Mouse (Mus musculus): ENCODE measurements around the gene Itpr2. TPM values are rescaled to one million over a fixed set of nuclear protein-coding genes. Genes with fewer than 3 reads are reported as not detected.

Itpr2 gene
- polyA plus RNA-seq, 1 experiment from 2014 or later = 6.3 TPM

GRCm38 (mm10) chr6:146204470-146204869 lies 297.6 kb downstream of the Itpr2 start:
- H3K27ac ChIP-seq (ENCODE audit: low read depth, low read length) = no peak overlapping the region
- H3K4me1 ChIP-seq (replicated peaks; ENCODE audit: control insufficient read depth, insufficient read depth, low read length) = no peaks in the 10 kb centered on the region
- no peak overlapping the region for H3K9ac ChIP-seq (ENCODE audit: low read depth, low read length)
- H3K4me3 ChIP-seq (ENCODE audit: low read depth, low read length) = no peak overlapping the region
- H3K36me3 ChIP-seq (ENCODE audit: control insufficient read depth, insufficient read depth) = no peaks in the 10 kb centered on the region
- H3K4me2 ChIP-seq (replicated peaks; ENCODE audit: low read depth) = no peak overlapping the region
- H3K27me3 ChIP-seq (replicated peaks; ENCODE audit: control insufficient read depth, insufficient read depth, low read length) = no peaks in the 10 kb centered on the region
- WGBS = 56% methylated on average over 4 of the region's 4 CpGs
- ATAC-seq = no peak
- no peak for TF ChIP-seq CTCF (IDR thresholded peaks at IDR 0.05; ENCODE audit: low read depth)
- H3K9me3 ChIP-seq (ENCODE audit: control insufficient read depth) = no peaks in the 10 kb centered on the region

DNA sequence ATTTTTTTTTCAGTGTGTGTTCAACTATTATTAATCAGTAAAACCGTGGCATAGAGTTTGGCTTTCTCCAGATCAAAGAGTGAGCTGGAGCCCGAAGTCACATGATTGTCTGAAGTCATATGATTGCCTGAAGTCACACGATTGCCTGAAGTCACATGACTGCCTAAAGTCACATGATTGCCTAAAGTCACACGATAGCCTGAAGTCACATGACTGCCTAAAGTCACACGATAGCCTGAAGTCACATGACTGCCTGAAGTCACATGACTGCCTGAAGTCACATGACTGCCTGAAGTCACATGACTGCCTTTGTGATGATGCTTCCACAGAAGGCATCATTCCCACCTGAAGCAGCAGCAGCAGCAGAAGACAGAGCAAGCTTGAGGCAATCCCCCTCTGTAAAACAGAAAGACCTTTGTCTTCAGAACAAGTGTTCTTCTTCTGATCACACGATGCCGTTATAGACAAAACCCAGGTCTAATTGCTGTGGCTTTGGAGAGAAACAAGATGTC lies 304.1 kb downstream of the Itpr2 start:
- H3K9me3 ChIP-seq (ENCODE audit: control insufficient read depth) = no peaks in the 10 kb centered on the region
- no peaks in the 10 kb centered on the region for H3K4me1 ChIP-seq (replicated peaks; ENCODE audit: control insufficient read depth, insufficient read depth, low read length)
- 0 out of 2 replicates have a peak, but pooled peaks cover 4% of the 10 kb centered on the region for H3K36me3 ChIP-seq (ENCODE audit: control insufficient read depth, insufficient read depth)
- H3K9ac ChIP-seq (ENCODE audit: low read depth, low read length) = no peak overlapping the region
- no peak for TF ChIP-seq CTCF (IDR thresholded peaks at IDR 0.05; ENCODE audit: low read depth)
- 86% methylated on average over 7 of the region's 7 CpGs for WGBS
- no peaks in the 10 kb centered on the region for H3K27me3 ChIP-seq (replicated peaks; ENCODE audit: control insufficient read depth, insufficient read depth, low read length)
- no peak overlapping the region for H3K4me3 ChIP-seq (ENCODE audit: low read depth, low read length)
- ATAC-seq = no peak
- H3K27ac ChIP-seq (ENCODE audit: low read depth, low read length) = no peak overlapping the region
- H3K4me2 ChIP-seq (replicated peaks; ENCODE audit: low read depth) = no peak overlapping the region

- 0 out of 2 replicates have a peak, but pooled peaks cover 4% of the 10 kb centered on the region for H3K36me3 ChIP-seq (ENCODE audit: control insufficient read depth, insufficient read depth)
- H3K9ac ChIP-seq (ENCODE audit: low read depth, low read length) = no peak overlapping the region
- WGBS = 93% methylated on average over 1 of the region's 1 CpGs
- TF ChIP-seq CTCF (IDR thresholded peaks at IDR 0.05; ENCODE audit: low read depth) = no peak
- H3K27ac ChIP-seq (ENCODE audit: low read depth, low read length) = no peak overlapping the region
- H3K4me1 ChIP-seq (replicated peaks; ENCODE audit: control insufficient read depth, insufficient read depth, low read length) = no peaks in the 10 kb centered on the region
- H3K27me3 ChIP-seq (replicated peaks; ENCODE audit: control insufficient read depth, insufficient read depth, low read length) = no peaks in the 10 kb centered on the region
- H3K4me3 ChIP-seq (ENCODE audit: low read depth, low read length) = no peak overlapping the region
- no peak overlapping the region for H3K4me2 ChIP-seq (replicated peaks; ENCODE audit: low read depth)
- ATAC-seq = no peak
- no peaks in the 10 kb centered on the region for H3K9me3 ChIP-seq (ENCODE audit: control insufficient read depth)
Observed at GRCm38 (mm10) chr6:146196701-146197100, 305.3 kb downstream of the Itpr2 start.

- Histone ChIP-seq H3K27me3 (replicated peaks; ENCODE audit: control insufficient read depth, insufficient read depth, low read length) (no peaks in the 10 kb centered on the region), H3K4me3 (ENCODE audit: low read depth, low read length) (no peak overlapping the region), H3K4me2 (replicated peaks; ENCODE audit: low read depth) (no peak overlapping the region), H3K9ac (ENCODE audit: low read depth, low read length) (no peak overlapping the region), H3K4me1 (replicated peaks; ENCODE audit: control insufficient read depth, insufficient read depth, low read length) (no peaks in the 10 kb centered on the region), H3K27ac (ENCODE audit: low read depth, low read length) (no peak overlapping the region), H3K9me3 (ENCODE audit: control insufficient read depth) (no peaks in the 10 kb centered on the region), H3K36me3 (ENCODE audit: control insufficient read depth, insufficient read depth) (0 out of 2 replicates have a peak, but pooled peaks cover 4% of the 10 kb centered on the region)
- WGBS = 92% methylated on average over 7 of the region's 7 CpGs
- no peak for ATAC-seq
- no peak for TF ChIP-seq CTCF (IDR thresholded peaks at IDR 0.05; ENCODE audit: low read depth)
Observed at GRCm38 (mm10) chr6:146195854-146196457, 306.1 kb downstream of the Itpr2 start.

- H3K4me3 ChIP-seq (ENCODE audit: low read depth, low read length) = no peak overlapping the region
- no peak for ATAC-seq
- H3K4me2 ChIP-seq (replicated peaks; ENCODE audit: low read depth) = no peak overlapping the region
- H3K27ac ChIP-seq (ENCODE audit: low read depth, low read length) = no peak overlapping the region
- no peaks in the 10 kb centered on the region for H3K9me3 ChIP-seq (ENCODE audit: control insufficient read depth)
- 0 out of 2 replicates have a peak, but pooled peaks cover 4% of the 10 kb centered on the region for H3K36me3 ChIP-seq (ENCODE audit: control insufficient read depth, insufficient read depth)
- H3K27me3 ChIP-seq (replicated peaks; ENCODE audit: control insufficient read depth, insufficient read depth, low read length) = no peaks in the 10 kb centered on the region
- no peaks in the 10 kb centered on the region for H3K4me1 ChIP-seq (replicated peaks; ENCODE audit: control insufficient read depth, insufficient read depth, low read length)
- no peak for TF ChIP-seq CTCF (IDR thresholded peaks at IDR 0.05; ENCODE audit: low read depth)
- WGBS = 83% methylated on average over 5 of the region's 5 CpGs
- no peak overlapping the region for H3K9ac ChIP-seq (ENCODE audit: low read depth, low read length)
Observed at GRCm38 (mm10) chr6:146191931-146192330, 310.1 kb downstream of the Itpr2 start.

GRCm38 (mm10) chr6:146190006-146190405 lies 312.0 kb downstream of the Itpr2 start:
- TF ChIP-seq CTCF (IDR thresholded peaks at IDR 0.05; ENCODE audit: low read depth) = no peak
- no peak overlapping the region for H3K9ac ChIP-seq (ENCODE audit: low read depth, low read length)
- H3K27ac ChIP-seq (ENCODE audit: low read depth, low read length) = no peak overlapping the region
- H3K4me3 ChIP-seq (ENCODE audit: low read depth, low read length) = no peak overlapping the region
- no peaks in the 10 kb centered on the region for H3K9me3 ChIP-seq (ENCODE audit: control insufficient read depth)
- H3K27me3 ChIP-seq (replicated peaks; ENCODE audit: control insufficient read depth, insufficient read depth, low read length) = no peaks in the 10 kb centered on the region
- H3K36me3 ChIP-seq (ENCODE audit: control insufficient read depth, insufficient read depth) = 0 out of 2 replicates have a peak, but pooled peaks cover 4% of the 10 kb centered on the region
- ATAC-seq = no peak
- H3K4me1 ChIP-seq (replicated peaks; ENCODE audit: control insufficient read depth, insufficient read depth, low read length) = no peaks in the 10 kb centered on the region
- H3K4me2 ChIP-seq (replicated peaks; ENCODE audit: low read depth) = no peak overlapping the region
- 50% methylated on average over 8 of the region's 8 CpGs for WGBS

All from intestine, postnatal 0 days (tissue).